Mouse (Mus musculus): ENCODE measurements around the gene Iqschfp. TPM values are rescaled to one million over a fixed set of nuclear protein-coding genes. Genes with fewer than 3 reads are reported as not detected.
A peak's percentile ranks its signal among the peaks of the same experiment; 100 is the strongest.

Iqschfp gene
- polyA plus RNA-seq, 1 experiment from 2014 or later = 0.38 TPM

- WGBS = 91% methylated on average over 9 of the region's 9 CpGs
- no peaks in the 10 kb centered on the region for H3K36me3 ChIP-seq (replicated peaks)
- no peak overlapping the region for H3K4me3 ChIP-seq
- H3K27ac ChIP-seq = no peak overlapping the region
- no peaks in the 10 kb centered on the region for H3K27me3 ChIP-seq (ENCODE audit: poor library complexity, severe bottlenecking)
- 0 out of 2 replicates have a peak, but pooled peaks cover 4% of the 10 kb centered on the region for H3K4me1 ChIP-seq
- no peaks in the 10 kb centered on the region for H3K9me3 ChIP-seq
- no peak for DNase-seq (ENCODE audit: extremely low spot score, low spot score)
Measured at GRCm38 (mm10) chr3:68556891-68557290, 664.9 kb downstream of the Iqschfp start.

GRCm38 (mm10) chr3:68558744-68559143 is 666.7 kb downstream of the Iqschfp start:
- Histone ChIP-seq H3K27me3 (ENCODE audit: poor library complexity, severe bottlenecking) (no peaks in the 10 kb centered on the region), H3K4me3 (no peak overlapping the region), H3K36me3 (replicated peaks) (no peaks in the 10 kb centered on the region), H3K9me3 (no peaks in the 10 kb centered on the region), H3K27ac (no peak overlapping the region), H3K4me1 (0 out of 2 replicates have a peak, but pooled peaks cover 4% of the 10 kb centered on the region)
- no peak for DNase-seq (ENCODE audit: extremely low spot score, low spot score)
- whole genome bisulfite sequencing = 84% methylated on average over 6 of the region's 6 CpGs

- Histone ChIP-seq H3K27me3 (ENCODE audit: poor library complexity, severe bottlenecking) (no peaks in the 10 kb centered on the region), H3K27ac (no peak overlapping the region), H3K4me3 (no peak overlapping the region), H3K36me3 (replicated peaks) (no peaks in the 10 kb centered on the region), H3K9me3 (no peaks in the 10 kb centered on the region), H3K4me1 (peaks cover 10% of the 10 kb centered on the region)
- no peak for DNase-seq (ENCODE audit: extremely low spot score, low spot score)
- 90% methylated on average over 5 of the region's 5 CpGs for WGBS
Measured at GRCm38 (mm10) chr3:68560057-68560456, 668.0 kb downstream of the Iqschfp start.

GRCm38 (mm10) chr3:68562838-68563237 is 670.8 kb downstream of the Iqschfp start:
- DNase-seq (ENCODE audit: extremely low spot score, low spot score) = no peak
- H3K4me3 ChIP-seq = no peak overlapping the region
- H3K27ac ChIP-seq = no peak overlapping the region
- peaks cover 24% of the 10 kb centered on the region for H3K4me1 ChIP-seq
- H3K36me3 ChIP-seq (replicated peaks) = no peaks in the 10 kb centered on the region
- H3K27me3 ChIP-seq (ENCODE audit: poor library complexity, severe bottlenecking) = no peaks in the 10 kb centered on the region
- WGBS = 83% methylated on average over 2 of the region's 2 CpGs
- H3K9me3 ChIP-seq = no peaks in the 10 kb centered on the region

- H3K9me3 ChIP-seq = no peaks in the 10 kb centered on the region
- H3K36me3 ChIP-seq (replicated peaks) = no peaks in the 10 kb centered on the region
- no peak overlapping the region for H3K27ac ChIP-seq
- no peaks in the 10 kb centered on the region for H3K27me3 ChIP-seq (ENCODE audit: poor library complexity, severe bottlenecking)
- no peak overlapping the region for H3K4me3 ChIP-seq
- 88% methylated on average over 8 of the region's 8 CpGs for WGBS
- H3K4me1 ChIP-seq = peaks cover 34% of the 10 kb centered on the region
- no peak for DNase-seq (ENCODE audit: extremely low spot score, low spot score)
Measured at GRCm38 (mm10) chr3:68563922-68564321, 671.9 kb downstream of the Iqschfp start.

- no peaks in the 10 kb centered on the region for H3K27me3 ChIP-seq (ENCODE audit: poor library complexity, severe bottlenecking)
- WGBS = 66% methylated on average over 10 of the region's 10 CpGs
- no peak overlapping the region for H3K4me3 ChIP-seq
- H3K4me1 ChIP-seq = peaks cover 36% of the 10 kb centered on the region
- no peak overlapping the region for H3K27ac ChIP-seq
- DNase-seq (ENCODE audit: extremely low spot score, low spot score) = no peak
- H3K9me3 ChIP-seq = no peaks in the 10 kb centered on the region
- H3K36me3 ChIP-seq (replicated peaks) = no peaks in the 10 kb centered on the region
Measured at GRCm38 (mm10) chr3:68564978-68565674, 673.1 kb downstream of the Iqschfp start.

GRCm38 (mm10) chr3:68565675-68566055 is 673.6 kb downstream of the Iqschfp start:
- Histone ChIP-seq H3K27me3 (ENCODE audit: poor library complexity, severe bottlenecking) (no peaks in the 10 kb centered on the region), H3K27ac (no peak overlapping the region), H3K4me1 (peaks cover 36% of the 10 kb centered on the region), H3K36me3 (replicated peaks) (no peaks in the 10 kb centered on the region), H3K9me3 (no peaks in the 10 kb centered on the region), H3K4me3 (no peak overlapping the region)
- DNase-seq (ENCODE audit: extremely low spot score, low spot score) = no peak
- WGBS = 58% methylated on average over 4 of the region's 4 CpGs

GRCm38 (mm10) chr3:68567581-68567980 is 675.5 kb downstream of the Iqschfp start:
- H3K9me3 ChIP-seq = no peaks in the 10 kb centered on the region
- H3K4me3 ChIP-seq = no peak overlapping the region
- no peaks in the 10 kb centered on the region for H3K27me3 ChIP-seq (ENCODE audit: poor library complexity, severe bottlenecking)
- no peak for DNase-seq (ENCODE audit: extremely low spot score, low spot score)
- no peaks in the 10 kb centered on the region for H3K36me3 ChIP-seq (replicated peaks)
- no peak overlapping the region for H3K27ac ChIP-seq
- H3K4me1 ChIP-seq = peaks cover 48% of the 10 kb centered on the region
- WGBS = 86% methylated on average over 7 of the region's 7 CpGs

GRCm38 (mm10) chr3:68568149-68568548 is 676.1 kb downstream of the Iqschfp start:
- H3K27ac ChIP-seq = no peak overlapping the region

GRCm38 (mm10) chr3:68568716-68569115 is 676.7 kb downstream of the Iqschfp start:
- H3K4me1 ChIP-seq = peaks cover 59% of the 10 kb centered on the region
- no peak overlapping the region for H3K4me3 ChIP-seq
- H3K27me3 ChIP-seq (ENCODE audit: poor library complexity, severe bottlenecking) = no peaks in the 10 kb centered on the region
- WGBS = 48% methylated on average over 7 of the region's 7 CpGs
- no peaks in the 10 kb centered on the region for H3K9me3 ChIP-seq
- H3K36me3 ChIP-seq (replicated peaks) = no peaks in the 10 kb centered on the region
- DNase-seq (ENCODE audit: extremely low spot score, low spot score) = no peak
- peak overlapping the region; percentile 62 for H3K27ac ChIP-seq

More at GRCm38 (mm10) chr3:68568149-68568548, 676.1 kb downstream of the Iqschfp start:
- Histone ChIP-seq H3K9me3 (no peaks in the 10 kb centered on the region), H3K4me1 (peaks cover 53% of the 10 kb centered on the region), H3K36me3 (replicated peaks) (no peaks in the 10 kb centered on the region), H3K4me3 (no peak overlapping the region), H3K27me3 (ENCODE audit: poor library complexity, severe bottlenecking) (no peaks in the 10 kb centered on the region)
- WGBS = 67% methylated on average over 3 of the region's 3 CpGs
- DNase-seq (ENCODE audit: extremely low spot score, low spot score) = no peak

GRCm38 (mm10) chr3:68570319-68570718 is 678.3 kb downstream of the Iqschfp start:
- Histone ChIP-seq H3K27me3 (ENCODE audit: poor library complexity, severe bottlenecking) (0 out of 2 replicates have a peak, but pooled peaks cover 4% of the 10 kb centered on the region), H3K4me1 (peaks cover 62% of the 10 kb centered on the region), H3K27ac (no peak overlapping the region), H3K9me3 (no peaks in the 10 kb centered on the region), H3K36me3 (replicated peaks) (no peaks in the 10 kb centered on the region), H3K4me3 (no peak overlapping the region)
- DNase-seq (ENCODE audit: extremely low spot score, low spot score) = no peak
- 93% methylated on average over 4 of the region's 4 CpGs for WGBS

- 8% methylated on average over 28 of the region's 28 CpGs for WGBS
- peak; percentile 78 for DNase-seq (ENCODE audit: extremely low spot score, low spot score)
Measured at GRCm38 (mm10) chr3:68572249-68573225, 680.5 kb downstream of the Iqschfp start.

GRCm38 (mm10) chr3:68573226-68573624 is 681.2 kb downstream of the Iqschfp start:
- WGBS = 66% methylated on average over 3 of the region's 3 CpGs
- Histone ChIP-seq H3K27ac (peak overlapping the region; percentile 90), H3K9me3 (no peaks in the 10 kb centered on the region), H3K27me3 (ENCODE audit: poor library complexity, severe bottlenecking) (0 out of 2 replicates have a peak, but pooled peaks cover 4% of the 10 kb centered on the region), H3K4me1 (peaks cover 64% of the 10 kb centered on the region), H3K36me3 (replicated peaks) (no peaks in the 10 kb centered on the region), H3K4me3 (peak overlapping the region; percentile 56)
- no peak for DNase-seq (ENCODE audit: extremely low spot score, low spot score)

More at GRCm38 (mm10) chr3:68572249-68573225, 680.5 kb downstream of the Iqschfp start:
- H3K27me3 ChIP-seq (ENCODE audit: poor library complexity, severe bottlenecking) = 0 out of 2 replicates have a peak, but pooled peaks cover 4% of the 10 kb centered on the region
- H3K9me3 ChIP-seq = no peaks in the 10 kb centered on the region
- H3K4me3 ChIP-seq = peak overlapping the region; percentile 56
- peak overlapping the region; percentile 90 for H3K27ac ChIP-seq
- H3K36me3 ChIP-seq (replicated peaks) = no peaks in the 10 kb centered on the region
- peaks cover 67% of the 10 kb centered on the region for H3K4me1 ChIP-seq

Data from forebrain, embryonic 10.5 days (tissue).